Mouse (Mus musculus): ENCODE measurements around the gene Tmem59. TPM values are rescaled to one million over a fixed set of nuclear protein-coding genes. Genes with fewer than 3 reads are reported as not detected.

The Tmem59 gene
- polyA plus RNA-seq, 1 experiment from 2014 or later: 265 TPM

DNA sequence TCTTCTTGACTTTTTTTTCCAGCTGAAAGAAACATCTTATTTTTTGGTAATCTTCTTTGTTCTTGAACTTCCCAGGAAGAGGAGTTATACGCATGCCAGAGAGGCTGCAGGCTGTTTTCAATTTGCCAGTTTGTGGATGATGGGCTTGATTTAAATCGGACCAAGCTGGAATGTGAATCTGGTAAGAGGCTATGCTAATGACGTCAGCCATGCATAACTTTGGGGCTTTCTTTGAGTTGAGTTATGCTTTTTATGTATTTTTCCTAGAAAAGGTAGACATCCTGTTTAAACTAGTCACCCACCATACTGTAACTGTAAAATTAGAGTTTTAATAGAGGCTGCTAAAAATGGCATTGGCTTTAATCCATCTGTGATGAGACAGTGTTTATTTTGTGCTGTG is 7.5 kb downstream of the Tmem59 start:
- no peaks in the 10 kb centered on the region; the same call in 1 of the 2 replicates for H3K36me3 ChIP-seq (ENCODE audit: control insufficient read depth, insufficient read depth, low read length)
- H3K27me3 ChIP-seq (ENCODE audit: control insufficient read depth, insufficient read depth, low read length): no peaks in the 10 kb centered on the region
- H3K4me2 ChIP-seq (ENCODE audit: low read depth, low read length, severe bottlenecking): no peak overlapping the region
- DNase-seq (ENCODE audit: low spot score): no peak
- ATAC-seq (replicated peaks; ENCODE audit: low FRiP score): no peak
- no peak overlapping the region for H3K4me3 ChIP-seq (ENCODE audit: low read depth, low read length)
- no peak overlapping the region for H3K9ac ChIP-seq (ENCODE audit: low read length)
- H3K27ac ChIP-seq (ENCODE audit: low read depth, low read length): no peak overlapping the region
- 75% methylated on average over 3 of the region's 3 CpGs for WGBS
- H3K4me1 ChIP-seq (replicated peaks; ENCODE audit: control insufficient read depth, insufficient read depth, low read length): no peaks in the 10 kb centered on the region
- H3K9me3 ChIP-seq (ENCODE audit: control insufficient read depth, low read length): no peaks in the 10 kb centered on the region

DNA sequence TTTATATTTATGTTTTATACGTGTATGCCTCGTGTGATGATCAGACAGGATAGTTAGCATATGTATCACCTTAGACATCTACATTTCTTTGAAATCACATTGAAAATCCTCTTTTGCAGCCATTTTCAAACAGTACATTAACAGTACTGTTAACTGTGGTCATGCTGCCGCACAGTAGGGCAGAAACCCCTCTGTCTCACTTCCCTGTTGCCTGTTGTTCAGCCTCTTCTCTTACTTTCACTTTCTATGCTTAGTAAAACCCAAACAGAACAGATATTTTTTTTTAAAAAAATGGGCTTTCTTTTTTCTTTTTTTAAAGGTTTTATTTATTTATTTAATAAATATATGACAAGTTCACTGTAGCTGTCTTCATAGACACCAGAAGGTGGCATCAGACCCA is 15.6 kb downstream of the Tmem59 start:
- DNase-seq (ENCODE audit: low spot score) (no peak), ATAC-seq (replicated peaks; ENCODE audit: low FRiP score) (no peak)
- peaks cover 12% of the 10 kb centered on the region; the same call in 1 of the 2 replicates for H3K36me3 ChIP-seq (ENCODE audit: control insufficient read depth, insufficient read depth, low read length)
- WGBS: 98% methylated on average over 3 of the region's 3 CpGs
- no peak overlapping the region for H3K9ac ChIP-seq (ENCODE audit: low read length)
- H3K4me2 ChIP-seq (ENCODE audit: low read depth, low read length, severe bottlenecking): no peak overlapping the region
- no peaks in the 10 kb centered on the region for H3K27me3 ChIP-seq (ENCODE audit: control insufficient read depth, insufficient read depth, low read length)
- no peak overlapping the region for H3K4me3 ChIP-seq (ENCODE audit: low read depth, low read length)
- no peaks in the 10 kb centered on the region for H3K9me3 ChIP-seq (ENCODE audit: control insufficient read depth, low read length)
- no peak overlapping the region for H3K27ac ChIP-seq (ENCODE audit: low read depth, low read length)
- H3K4me1 ChIP-seq (replicated peaks; ENCODE audit: control insufficient read depth, insufficient read depth, low read length): no peaks in the 10 kb centered on the region

DNA sequence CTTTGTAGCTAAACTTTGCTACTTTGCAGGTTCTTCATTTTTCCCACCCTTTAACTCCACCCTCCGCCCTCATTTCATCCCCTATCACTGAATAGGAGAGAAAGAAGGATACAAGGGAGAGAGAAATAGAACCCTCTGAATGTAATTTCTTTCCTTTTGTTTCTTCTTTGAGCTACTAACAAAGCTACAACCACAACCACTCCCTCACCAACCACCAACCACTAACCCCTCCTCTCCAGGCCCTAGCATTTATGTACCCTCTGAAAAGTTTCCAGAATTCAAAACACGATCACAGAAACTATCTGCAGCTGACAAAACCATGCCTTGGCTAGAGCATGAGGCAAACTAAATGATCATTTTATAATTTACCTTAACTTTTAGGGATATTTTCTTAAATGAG is 18.3 kb downstream of the Tmem59 start:
- no peak overlapping the region for H3K4me3 ChIP-seq (ENCODE audit: low read depth, low read length)
- H3K27ac ChIP-seq (ENCODE audit: low read depth, low read length): no peak overlapping the region
- no peak overlapping the region for H3K9ac ChIP-seq (ENCODE audit: low read length)
- no peaks in the 10 kb centered on the region for H3K9me3 ChIP-seq (ENCODE audit: control insufficient read depth, low read length)
- WGBS: 95% methylated on average over 2 of the region's 2 CpGs
- ATAC-seq (replicated peaks; ENCODE audit: low FRiP score) (no peak), DNase-seq (ENCODE audit: low spot score) (no peak)
- H3K4me2 ChIP-seq (ENCODE audit: low read depth, low read length, severe bottlenecking): no peak overlapping the region
- H3K4me1 ChIP-seq (replicated peaks; ENCODE audit: control insufficient read depth, insufficient read depth, low read length): no peaks in the 10 kb centered on the region
- H3K36me3 ChIP-seq (ENCODE audit: control insufficient read depth, insufficient read depth, low read length): peaks cover 12% of the 10 kb centered on the region; the same call in 1 of the 2 replicates
- H3K27me3 ChIP-seq (ENCODE audit: control insufficient read depth, insufficient read depth, low read length): no peaks in the 10 kb centered on the region

DNA sequence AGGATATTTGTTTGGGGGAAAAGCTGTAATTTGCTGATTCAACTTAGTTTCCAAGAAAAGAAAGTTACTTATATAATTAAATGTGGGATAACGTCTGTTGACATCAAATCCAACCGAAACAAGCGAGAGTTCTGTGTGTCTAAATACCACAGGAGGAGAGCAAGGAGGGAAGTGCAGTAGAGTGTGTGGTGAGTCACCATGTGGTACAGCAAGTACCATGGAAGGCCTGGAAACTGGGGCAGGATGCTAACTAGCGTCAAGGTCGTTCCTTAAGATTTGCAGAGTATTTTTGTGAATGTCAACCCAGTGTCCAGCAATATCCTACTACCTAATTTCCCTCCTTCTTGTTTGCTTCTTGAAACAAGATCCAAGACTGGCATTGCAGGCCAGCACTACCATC is 19.9 kb downstream of the Tmem59 start:
- no peak overlapping the region for H3K9ac ChIP-seq (ENCODE audit: low read length)

DNA sequence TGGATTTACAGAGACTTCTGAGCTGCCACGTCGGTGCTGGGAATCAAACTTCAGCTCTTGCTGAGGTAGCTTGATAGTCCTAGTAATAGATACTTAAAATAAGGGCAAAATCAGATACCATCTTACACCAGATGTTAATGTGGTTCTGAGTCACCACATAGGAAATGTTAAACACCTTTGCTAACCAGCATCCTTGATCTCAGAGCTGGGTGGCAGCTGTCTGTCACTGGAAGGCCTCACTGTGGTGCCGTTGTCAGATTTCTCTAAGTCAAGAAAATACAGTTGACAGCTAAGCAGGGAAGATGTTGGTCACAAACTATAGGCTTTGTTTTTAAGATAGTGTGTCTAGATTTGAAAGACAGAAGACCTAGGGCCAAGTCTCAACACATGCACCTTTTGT is 23.6 kb downstream of the Tmem59 start:
- WGBS: 98% methylated on average over 3 of the region's 3 CpGs
- DNase-seq (ENCODE audit: low spot score) (peak; percentile 5), ATAC-seq (replicated peaks; ENCODE audit: low FRiP score) (no peak)
- Histone ChIP-seq H3K4me2 (ENCODE audit: low read depth, low read length, severe bottlenecking) (no peak overlapping the region), H3K36me3 (ENCODE audit: control insufficient read depth, insufficient read depth, low read length) (peaks cover 4% of the 10 kb centered on the region; the same call in 1 of the 2 replicates), H3K27ac (ENCODE audit: low read depth, low read length) (no peak overlapping the region), H3K27me3 (ENCODE audit: control insufficient read depth, insufficient read depth, low read length) (no peaks in the 10 kb centered on the region), H3K4me1 (replicated peaks; ENCODE audit: control insufficient read depth, insufficient read depth, low read length) (no peaks in the 10 kb centered on the region), H3K4me3 (ENCODE audit: low read depth, low read length) (no peak overlapping the region), H3K9me3 (ENCODE audit: control insufficient read depth, low read length) (no peaks in the 10 kb centered on the region), H3K9ac (ENCODE audit: low read length) (no peak overlapping the region)

More for the DNA sequence above, 19.9 kb downstream of the Tmem59 start:
- Histone ChIP-seq H3K4me2 (ENCODE audit: low read depth, low read length, severe bottlenecking) (no peak overlapping the region), H3K4me3 (ENCODE audit: low read depth, low read length) (no peak overlapping the region), H3K36me3 (ENCODE audit: control insufficient read depth, insufficient read depth, low read length) (peaks cover 12% of the 10 kb centered on the region; the same call in 1 of the 2 replicates), H3K9me3 (ENCODE audit: control insufficient read depth, low read length) (no peaks in the 10 kb centered on the region), H3K27me3 (ENCODE audit: control insufficient read depth, insufficient read depth, low read length) (no peaks in the 10 kb centered on the region), H3K27ac (ENCODE audit: low read depth, low read length) (no peak overlapping the region), H3K4me1 (replicated peaks; ENCODE audit: control insufficient read depth, insufficient read depth, low read length) (no peaks in the 10 kb centered on the region)
- WGBS: 95% methylated on average over 5 of the region's 5 CpGs
- DNase-seq (ENCODE audit: low spot score): no peak
- ATAC-seq (replicated peaks; ENCODE audit: low FRiP score): no peak

DNA sequence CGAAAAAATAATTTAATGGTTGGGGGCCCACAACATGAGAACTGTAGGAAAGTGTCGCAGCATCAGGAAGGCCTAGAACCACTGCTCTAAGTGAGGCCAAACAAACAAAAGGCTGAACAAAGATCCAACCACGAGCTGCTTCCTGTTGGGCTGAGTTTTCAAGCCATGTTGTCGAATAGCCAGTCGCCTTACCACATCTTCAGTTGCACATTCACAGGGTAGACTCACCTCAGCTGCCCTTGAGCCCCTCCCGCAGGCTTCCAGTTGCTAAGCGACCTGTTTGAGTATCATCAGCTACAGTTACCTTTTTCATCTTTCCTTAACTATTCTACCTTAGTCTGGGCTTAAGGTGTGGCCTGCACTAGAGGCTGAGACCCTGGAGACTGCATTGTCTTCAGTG is 24.8 kb downstream of the Tmem59 start:
- 91% methylated on average over 7 of the region's 7 CpGs for WGBS
- ATAC-seq (replicated peaks; ENCODE audit: low FRiP score): no peak
- peak; percentile 40 for DNase-seq (ENCODE audit: low spot score)
- H3K27me3 ChIP-seq (ENCODE audit: control insufficient read depth, insufficient read depth, low read length): no peaks in the 10 kb centered on the region
- H3K4me2 ChIP-seq (ENCODE audit: low read depth, low read length, severe bottlenecking): no peak overlapping the region
- H3K36me3 ChIP-seq (ENCODE audit: control insufficient read depth, insufficient read depth, low read length): no peaks in the 10 kb centered on the region
- H3K9ac ChIP-seq (ENCODE audit: low read length): no peak overlapping the region
- H3K9me3 ChIP-seq (ENCODE audit: control insufficient read depth, low read length): no peaks in the 10 kb centered on the region
- no peak overlapping the region for H3K27ac ChIP-seq (ENCODE audit: low read depth, low read length)
- no peaks in the 10 kb centered on the region for H3K4me1 ChIP-seq (replicated peaks; ENCODE audit: control insufficient read depth, insufficient read depth, low read length)
- H3K4me3 ChIP-seq (ENCODE audit: low read depth, low read length): no peak overlapping the region

DNA sequence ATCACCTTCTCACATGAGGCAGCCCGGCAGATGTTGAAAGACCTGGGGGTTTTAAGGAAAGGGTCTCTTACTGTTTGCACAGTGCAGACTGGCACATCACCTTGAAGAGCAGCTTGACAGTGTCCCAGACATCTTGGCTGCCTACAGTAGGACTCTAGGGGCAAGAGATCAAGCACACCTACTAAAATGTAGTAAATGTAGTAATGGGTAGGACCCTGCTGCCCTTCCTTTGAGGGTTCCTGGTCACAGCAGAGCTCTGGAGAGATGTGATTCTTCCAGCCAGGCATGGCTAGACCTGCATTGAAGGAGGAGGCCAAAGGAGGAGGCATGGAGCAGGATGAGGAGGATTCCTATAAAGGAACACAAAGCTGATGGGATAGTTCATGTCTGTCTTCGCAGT is 28.8 kb downstream of the Tmem59 start:
- no peaks in the 10 kb centered on the region for H3K4me1 ChIP-seq (replicated peaks; ENCODE audit: control insufficient read depth, insufficient read depth, low read length)
- H3K4me2 ChIP-seq (ENCODE audit: low read depth, low read length, severe bottlenecking): no peak overlapping the region
- no peak for ATAC-seq (replicated peaks; ENCODE audit: low FRiP score)

DNA sequence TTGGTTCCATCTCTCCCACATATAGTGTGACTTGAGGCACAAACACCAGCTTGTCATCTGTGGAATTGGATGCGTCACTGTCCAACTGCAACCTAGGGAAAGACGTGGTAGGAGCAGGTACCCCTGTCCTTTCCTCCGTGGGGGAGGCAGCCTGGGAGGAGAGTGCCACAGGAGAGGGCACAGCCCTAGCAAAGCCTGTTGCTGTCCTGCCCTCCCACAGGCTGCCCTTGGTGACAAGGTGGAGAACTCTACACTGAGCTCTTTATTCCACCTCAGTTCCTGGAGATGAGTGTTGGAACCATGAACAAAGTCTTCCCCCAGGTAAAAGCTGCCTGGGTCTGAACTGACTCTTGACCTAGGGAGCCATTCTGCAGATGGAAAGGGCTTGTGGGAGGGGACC is 30.7 kb downstream of the Tmem59 start, which contains the start of gene Ldlrad1:
Gene Ldlrad1 (plus strand): TSS at position 301 of the 400 bp plus-strand sequence.
- 89% methylated on average over 3 of the region's 3 CpGs for WGBS
- H3K27me3 ChIP-seq (ENCODE audit: control insufficient read depth, insufficient read depth, low read length): no peaks in the 10 kb centered on the region
- no peaks in the 10 kb centered on the region for H3K36me3 ChIP-seq (ENCODE audit: control insufficient read depth, insufficient read depth, low read length)
- H3K9ac ChIP-seq (ENCODE audit: low read length): no peak within 1 kb of the TSS
- DNase-seq (ENCODE audit: low spot score): no peak
- no peak within 1 kb of the TSS for H3K27ac ChIP-seq (ENCODE audit: low read depth, low read length)
- ATAC-seq (replicated peaks; ENCODE audit: low FRiP score): no peak
- H3K4me2 ChIP-seq (ENCODE audit: low read depth, low read length, severe bottlenecking): no peak within 1 kb of the TSS
- no peak within 1 kb of the TSS for H3K4me3 ChIP-seq (ENCODE audit: low read depth, low read length)
- H3K9me3 ChIP-seq (ENCODE audit: control insufficient read depth, low read length): no peaks in the 10 kb centered on the region
- no peaks in the 10 kb centered on the region for H3K4me1 ChIP-seq (replicated peaks; ENCODE audit: control insufficient read depth, insufficient read depth, low read length)

More for the DNA sequence above, 28.8 kb downstream of the Tmem59 start:
- no peaks in the 10 kb centered on the region for H3K9me3 ChIP-seq (ENCODE audit: control insufficient read depth, low read length)
- no peak for DNase-seq (ENCODE audit: low spot score)
- H3K36me3 ChIP-seq (ENCODE audit: control insufficient read depth, insufficient read depth, low read length): no peaks in the 10 kb centered on the region
- no peak overlapping the region for H3K4me3 ChIP-seq (ENCODE audit: low read depth, low read length)
- H3K27ac ChIP-seq (ENCODE audit: low read depth, low read length): no peak overlapping the region
- H3K9ac ChIP-seq (ENCODE audit: low read length): no peak overlapping the region
- H3K27me3 ChIP-seq (ENCODE audit: control insufficient read depth, insufficient read depth, low read length): no peaks in the 10 kb centered on the region
- 97% methylated on average over 2 of the region's 2 CpGs for WGBS

DNA sequence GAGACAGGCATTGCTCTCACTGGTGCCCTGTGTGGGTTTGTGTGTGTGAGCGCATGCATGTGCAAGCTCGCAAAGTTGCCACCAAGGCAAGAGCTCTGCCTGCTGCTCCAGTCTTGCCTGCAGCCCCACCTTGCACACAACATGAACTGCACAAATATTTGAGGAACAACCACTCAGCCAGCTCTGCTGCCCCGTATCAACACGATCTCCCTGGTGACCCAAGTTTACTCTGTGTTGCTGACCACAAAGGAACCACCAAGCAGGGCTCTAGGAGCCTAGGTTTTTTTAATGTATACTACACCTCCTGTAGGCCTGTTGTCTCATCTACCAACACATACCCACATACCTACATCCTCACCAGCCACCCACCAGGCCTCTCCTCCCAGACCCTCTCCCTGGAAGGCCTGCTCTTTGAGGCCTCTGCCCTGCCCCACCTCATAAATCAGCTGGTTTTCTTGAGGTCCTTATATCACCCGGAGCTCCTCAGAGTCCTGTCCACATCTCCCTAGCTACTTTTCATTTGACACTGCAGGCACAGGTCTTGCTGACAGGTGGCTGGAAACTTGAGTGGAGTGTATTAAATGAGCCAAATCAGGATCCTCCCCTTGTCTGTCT is 32.4 kb downstream of the Tmem59 start:
- Histone ChIP-seq H3K4me3 (ENCODE audit: low read depth, low read length) (no peak overlapping the region), H3K4me2 (ENCODE audit: low read depth, low read length, severe bottlenecking) (no peak overlapping the region), H3K27ac (ENCODE audit: low read depth, low read length) (no peak overlapping the region), H3K9me3 (ENCODE audit: control insufficient read depth, low read length) (no peaks in the 10 kb centered on the region), H3K9ac (ENCODE audit: low read length) (no peak overlapping the region), H3K36me3 (ENCODE audit: control insufficient read depth, insufficient read depth, low read length) (no peaks in the 10 kb centered on the region), H3K27me3 (ENCODE audit: control insufficient read depth, insufficient read depth, low read length) (no peaks in the 10 kb centered on the region), H3K4me1 (replicated peaks; ENCODE audit: control insufficient read depth, insufficient read depth, low read length) (no peaks in the 10 kb centered on the region)
- no peak for DNase-seq (ENCODE audit: low spot score)
- WGBS: 88% methylated on average over 5 of the region's 5 CpGs
- no peak for ATAC-seq (replicated peaks; ENCODE audit: low FRiP score)
